Mouse (Mus musculus) frontal cortex, postnatal 36 days (tissue): ENCODE results near the gene Kat2b.
"Not testable (repeated sequence)": the region's sequence is repeated elsewhere in the genome, so short reads cannot be mapped to it uniquely, and the experiment has no call there.

ENCODE experiments used
- DNase-seq, 2 experiments: peaks; one replicate each; pipeline ENCODE4 v3.0.0; 2022; ENCODE audit warnings: low spot score in 2 of 2

Kat2b gene

GRCm38 (mm10) chr17:53569829-53570228, 3.2 kb downstream of the Kat2b start:
- DNase-seq: no peak

GRCm38 (mm10) chr17:53570361-53570875, 3.8 kb downstream of the Kat2b start:
- DNase-seq: no peak

- DNase-seq: not testable (repeated sequence)
Measured at GRCm38 (mm10) chr17:53570932-53571331, 4.3 kb downstream of the Kat2b start.

GRCm38 (mm10) chr17:53573019-53573556, 6.4 kb downstream of the Kat2b start:
- DNase-seq: no peak

- DNase-seq: no peak
Measured at GRCm38 (mm10) chr17:53577151-53577550, 10.5 kb downstream of the Kat2b start.

GRCm38 (mm10) chr17:53577754-53578153, 11.1 kb downstream of the Kat2b start:
- DNase-seq: no peak

- no peak for DNase-seq
Measured at GRCm38 (mm10) chr17:53578249-53578648, 11.6 kb downstream of the Kat2b start.

GRCm38 (mm10) chr17:53578776-53579175, 12.1 kb downstream of the Kat2b start:
- no peak for DNase-seq

GRCm38 (mm10) chr17:53579612-53580011, 13.0 kb downstream of the Kat2b start:
- no peak for DNase-seq

GRCm38 (mm10) chr17:53580237-53580636, 13.6 kb downstream of the Kat2b start:
- DNase-seq: no peak

- DNase-seq: no peak
Measured at GRCm38 (mm10) chr17:53582026-53582585, 15.4 kb downstream of the Kat2b start.

- no peak for DNase-seq
Measured at GRCm38 (mm10) chr17:53582805-53583204, 16.1 kb downstream of the Kat2b start.

- DNase-seq: no peak
Measured at GRCm38 (mm10) chr17:53583846-53584579, 17.4 kb downstream of the Kat2b start.

GRCm38 (mm10) chr17:53587074-53587851, 20.6 kb downstream of the Kat2b start:
- DNase-seq: peak; percentile 73 to 91

GRCm38 (mm10) chr17:53588097-53588855, 21.6 kb downstream of the Kat2b start:
- DNase-seq: no peak

- DNase-seq: peak; percentile 41 to 48
Measured at GRCm38 (mm10) chr17:53590110-53590509, 23.4 kb downstream of the Kat2b start.

- no peak for DNase-seq
Measured at GRCm38 (mm10) chr17:53591910-53592309, 25.2 kb downstream of the Kat2b start.

GRCm38 (mm10) chr17:53594590-53594989, 27.9 kb downstream of the Kat2b start:
- no peak for DNase-seq

- DNase-seq: no peak
Measured at GRCm38 (mm10) chr17:53595527-53595926, 28.9 kb downstream of the Kat2b start.

GRCm38 (mm10) chr17:53596314-53596882, 29.7 kb downstream of the Kat2b start:
- DNase-seq: peak; percentile 31 to 40
